Mouse (Mus musculus): ENCODE data around the gene Tex37.

- TF ChIP-seq CTCF (conservative IDR thresholded peaks at IDR 0.05; ENCODE audit: low read length) (no peak), NANOG (IDR thresholded peaks at IDR 0.05; ENCODE audit: borderline replicate concordance, low read length) (no peak)
Measured at GRCm38 (mm10) chr6:70903689-70904088, 15.0 kb downstream of the Tex37 start.
